Mouse (Mus musculus) c-Kit-negative CD71-positive TER-119-positive erythroid progenitor cells, embryonic 14.5 days (primary cell): Measurements from ENCODE around the gene Gm14085.
"Not testable (repeated sequence)": the region's sequence is repeated elsewhere in the genome, so short reads cannot be mapped to it uniquely, and the experiment has no call there.

ENCODE experiments used
- DNase-seq: peaks from one replicate; pipeline ENCODE4 v3.0.0-alpha.2; 2013; ENCODE audit warnings: low read depth, low spot score

The Gm14085 gene

DNA sequence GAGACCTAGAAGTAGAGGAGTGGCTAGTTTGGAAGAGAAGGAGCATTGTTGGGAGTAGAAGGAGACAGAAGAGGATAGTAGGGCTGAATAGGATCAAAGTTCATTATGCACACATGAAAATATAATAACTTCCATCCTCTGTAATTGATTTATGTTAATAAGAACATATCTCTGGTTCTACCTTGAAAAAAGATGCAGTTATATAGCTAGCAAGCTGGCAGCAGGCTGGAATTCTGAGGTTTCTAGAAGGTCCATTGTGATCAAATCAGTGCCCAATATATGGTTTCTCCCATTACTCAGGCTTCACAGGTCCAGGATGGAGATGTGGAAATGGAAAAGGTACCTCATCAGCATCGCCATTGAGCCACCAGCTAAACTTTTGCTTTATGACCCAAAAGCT lies at the start of gene Gm14085:
Gene Gm14085, plus strand, starts transcription at position 301 of the 400 bp plus-strand sequence.
- no peak for DNase-seq

DNA sequence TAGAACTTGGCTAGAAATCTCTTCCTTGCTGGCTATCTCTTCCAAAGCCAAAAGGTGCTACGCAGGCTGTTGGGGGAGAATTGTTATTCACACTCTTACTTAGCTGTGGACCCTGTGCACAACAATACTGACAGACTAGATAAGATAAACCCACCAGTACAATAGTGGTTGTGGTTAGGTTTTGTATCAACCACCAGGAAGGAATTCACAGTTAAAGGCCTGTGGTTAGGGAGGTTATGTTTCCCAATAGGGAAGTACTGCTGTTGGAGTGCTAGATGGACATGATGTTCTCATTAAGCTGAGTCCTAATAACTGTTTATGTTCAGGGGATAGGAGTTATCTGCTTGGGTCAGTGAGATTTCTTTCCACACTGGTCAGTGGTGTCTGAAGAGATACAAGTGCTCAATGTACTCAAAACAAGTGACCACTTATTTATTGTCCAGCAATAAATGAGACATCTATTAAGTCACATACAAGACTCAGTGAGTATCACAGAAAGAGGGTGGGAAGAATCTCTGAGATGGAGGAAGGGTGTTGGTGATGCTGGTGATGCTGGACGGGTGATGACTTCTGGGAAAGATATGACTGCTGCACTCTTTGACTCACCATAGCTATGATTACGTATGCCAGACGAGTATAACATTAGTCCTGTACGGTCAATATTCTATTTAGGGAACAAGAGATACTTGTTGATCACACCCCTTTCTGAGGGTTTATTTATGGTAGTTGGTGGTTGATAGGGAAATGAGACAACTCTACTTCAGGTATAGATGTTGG lies 45.8 kb upstream of the Gm14085 start:
- DNase-seq: not testable (repeated sequence)

DNA sequence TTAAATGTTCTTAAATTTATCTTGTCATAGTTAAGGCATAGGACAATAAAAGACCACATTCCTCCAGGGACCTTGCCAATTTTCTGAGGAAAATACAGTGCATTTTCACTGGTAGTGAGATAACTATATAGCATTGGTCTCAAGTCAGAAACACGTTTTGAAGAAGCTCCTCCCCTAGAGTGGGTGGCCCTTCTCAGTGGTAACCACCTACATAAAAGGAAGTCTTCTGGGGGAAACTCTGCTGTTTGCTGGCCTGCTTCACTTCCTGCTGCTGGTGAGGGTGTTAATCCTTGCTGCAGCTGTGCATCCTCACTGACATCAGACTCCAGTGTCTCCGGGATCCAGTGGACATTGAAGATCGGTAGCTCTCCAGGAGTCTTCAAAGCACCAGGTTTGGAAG lies 44.2 kb upstream of the Gm14085 start:
- DNase-seq: not testable (repeated sequence)

DNA sequence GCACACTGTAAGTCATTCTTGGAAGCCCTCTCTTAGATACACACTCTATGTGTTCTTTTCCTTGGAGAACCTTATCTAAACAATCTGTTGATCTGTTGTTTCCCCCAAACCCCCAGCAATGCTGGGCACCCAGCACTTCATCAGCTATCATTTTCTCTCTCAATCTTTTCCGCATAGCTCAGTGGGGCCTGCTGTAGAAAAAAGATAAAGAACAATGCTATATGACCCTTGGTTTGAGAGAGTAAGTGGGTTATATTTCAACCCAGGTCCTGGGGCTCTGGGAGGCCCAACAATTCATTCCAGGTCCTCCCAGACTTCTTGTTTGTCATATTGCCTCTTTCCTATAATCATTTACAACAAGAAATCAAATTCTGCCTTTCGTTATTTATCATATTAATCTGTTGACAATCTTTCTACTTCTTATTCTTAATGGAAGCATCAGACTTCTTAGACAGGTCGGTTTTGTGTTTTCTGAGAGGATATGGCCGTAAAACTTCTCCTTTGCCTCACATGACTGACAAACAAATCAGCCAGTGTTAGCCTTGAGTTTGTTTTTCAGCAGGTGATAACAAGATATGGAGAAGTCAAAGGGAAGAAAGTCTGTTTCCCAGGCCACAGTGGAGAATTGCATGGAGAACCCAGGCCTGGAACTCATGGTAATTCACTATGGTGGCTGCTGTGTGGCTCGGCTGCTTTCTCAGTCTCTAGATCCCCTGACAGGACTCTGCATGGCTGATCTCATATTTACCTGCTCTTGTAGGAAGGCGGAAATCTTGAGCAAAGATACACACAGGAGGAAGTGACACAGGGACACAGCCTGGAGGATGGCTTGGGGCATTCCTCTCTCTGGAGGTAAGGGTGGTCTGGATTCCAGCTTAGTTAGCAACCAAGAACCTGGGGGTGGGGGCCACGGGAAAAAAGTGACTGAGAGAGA lies 43.5 kb upstream of the Gm14085 start:
- DNase-seq: no peak

DNA sequence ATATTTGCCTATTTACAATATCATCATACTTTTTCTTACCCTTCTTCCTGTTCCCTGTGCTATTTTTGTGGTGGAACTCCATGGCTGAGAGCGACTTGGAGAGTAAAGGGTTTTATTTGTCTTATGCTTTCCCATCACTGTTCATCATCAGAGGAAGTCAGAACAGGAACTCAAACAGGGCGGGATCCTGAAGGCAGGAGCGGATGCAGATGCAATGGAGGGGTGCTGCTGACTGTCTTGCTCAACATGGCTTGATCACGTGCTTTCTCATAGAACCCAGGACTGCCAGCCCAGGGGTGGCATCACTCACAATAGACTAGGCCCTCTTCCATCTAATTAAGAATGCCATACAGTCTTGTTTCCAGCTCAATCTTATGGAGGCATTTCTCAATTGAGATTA lies 34.4 kb upstream of the Gm14085 start:
- no peak for DNase-seq

DNA sequence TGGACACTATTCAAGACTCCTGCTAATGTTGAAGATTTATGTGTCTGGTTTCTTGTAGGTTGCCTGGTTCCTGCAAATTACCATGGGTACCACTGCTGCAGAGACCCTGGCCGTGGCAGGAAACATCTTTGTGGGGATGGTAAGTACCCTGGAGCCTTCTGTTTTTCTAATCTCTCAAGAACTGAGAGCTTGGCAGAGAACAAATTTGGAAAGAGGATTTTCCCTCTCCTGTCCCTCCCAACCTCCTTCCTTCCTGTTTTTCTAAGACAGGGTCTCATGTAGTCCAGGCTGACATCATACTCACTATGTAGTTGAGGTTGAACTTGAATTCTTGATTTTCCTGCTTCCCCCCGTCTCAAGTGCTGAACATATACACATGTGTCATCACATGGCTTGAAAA lies 32.3 kb upstream of the Gm14085 start:
- no peak for DNase-seq

DNA sequence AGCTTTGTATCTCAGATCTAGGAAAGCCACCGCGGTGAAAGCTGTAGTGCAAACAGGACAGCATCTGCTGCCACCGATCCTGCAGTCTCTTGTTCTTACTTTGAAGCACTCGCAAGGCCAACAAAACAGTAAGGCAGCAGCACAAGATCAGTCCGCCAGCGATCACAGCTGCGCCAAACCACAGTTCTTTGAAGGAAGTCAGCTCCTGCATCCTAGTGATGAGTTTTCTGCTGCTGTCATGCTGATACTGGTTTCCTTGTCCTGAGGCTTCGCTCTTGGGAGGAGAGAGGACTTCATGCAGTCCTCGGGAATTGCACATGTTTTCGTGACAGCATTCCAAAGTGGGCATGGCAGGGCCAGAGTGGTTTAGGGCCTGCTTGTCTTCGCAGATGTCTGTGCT lies 17.8 kb upstream of the Gm14085 start:
- no peak for DNase-seq

DNA sequence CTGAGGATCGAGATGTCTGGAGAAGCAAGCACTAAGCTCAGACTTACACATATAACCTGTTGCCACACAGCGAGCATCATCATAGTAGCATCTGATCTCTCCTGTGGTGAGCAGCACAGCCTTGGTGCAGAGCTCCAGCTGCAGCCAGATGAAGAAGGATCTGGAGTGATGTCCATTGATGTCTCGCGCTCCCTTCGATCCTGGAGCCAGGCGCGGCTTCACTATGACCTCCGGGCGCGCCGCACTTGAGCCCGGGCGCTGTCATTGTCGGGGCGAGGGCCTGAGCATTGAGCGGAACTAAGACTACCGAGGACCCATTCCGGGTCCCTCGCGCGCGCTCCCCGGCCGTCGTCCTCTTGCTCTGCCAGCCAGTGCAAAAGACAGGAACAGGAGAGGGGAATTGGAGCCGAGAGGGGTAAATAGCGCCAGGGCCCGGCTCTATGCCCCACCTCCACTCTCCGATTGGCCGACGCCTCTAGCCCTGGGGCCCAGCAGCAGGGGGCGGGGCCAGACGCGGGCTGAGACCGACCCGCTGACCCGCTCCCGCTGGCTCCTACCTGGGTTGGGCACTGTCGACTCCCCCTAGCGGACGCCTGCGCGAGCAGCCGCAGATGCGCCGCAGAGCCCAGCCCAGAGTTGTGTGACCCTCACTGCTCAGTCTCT lies 17.3 kb upstream of the Gm14085 start:
- peak; percentile 56 for DNase-seq

DNA sequence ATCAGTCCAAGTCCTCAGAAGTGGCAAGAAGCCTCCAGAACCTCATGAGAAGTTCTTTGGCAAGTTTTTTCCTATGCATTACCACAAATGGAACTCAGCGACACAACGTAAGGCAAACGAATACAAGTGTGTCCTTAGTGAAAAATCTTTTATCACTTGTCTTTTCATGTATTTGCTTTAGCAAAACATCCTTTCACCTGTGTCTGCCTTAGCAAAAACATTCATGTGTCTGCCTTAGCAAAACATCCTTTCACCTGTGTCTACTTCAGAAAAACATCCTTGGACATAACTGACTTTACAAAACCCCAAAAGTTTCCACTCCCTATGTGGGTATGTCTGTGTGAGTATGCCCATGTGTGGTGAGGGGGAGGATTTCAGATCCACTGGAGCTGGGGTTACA lies 15.5 kb upstream of the Gm14085 start:
- DNase-seq: no peak

DNA sequence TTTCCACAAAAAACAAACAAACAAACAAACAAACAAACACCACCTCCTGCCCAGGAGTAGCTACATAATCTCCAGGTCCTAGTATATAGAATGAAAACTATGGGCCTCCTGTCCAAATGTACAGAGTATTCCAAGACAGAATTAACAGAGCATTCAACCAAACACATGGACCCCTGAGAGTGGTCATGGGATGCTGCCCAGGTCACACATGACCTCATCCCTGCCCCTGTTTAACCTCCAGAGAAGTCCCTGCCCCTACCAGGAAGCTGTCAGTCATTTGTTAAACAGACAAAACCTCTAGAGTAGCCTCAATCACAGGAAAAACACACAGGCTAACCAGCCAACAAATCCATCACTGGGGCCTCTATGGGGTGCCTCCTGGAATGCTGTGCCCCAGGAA lies 8.2 kb upstream of the Gm14085 start:
- no peak for DNase-seq

DNA sequence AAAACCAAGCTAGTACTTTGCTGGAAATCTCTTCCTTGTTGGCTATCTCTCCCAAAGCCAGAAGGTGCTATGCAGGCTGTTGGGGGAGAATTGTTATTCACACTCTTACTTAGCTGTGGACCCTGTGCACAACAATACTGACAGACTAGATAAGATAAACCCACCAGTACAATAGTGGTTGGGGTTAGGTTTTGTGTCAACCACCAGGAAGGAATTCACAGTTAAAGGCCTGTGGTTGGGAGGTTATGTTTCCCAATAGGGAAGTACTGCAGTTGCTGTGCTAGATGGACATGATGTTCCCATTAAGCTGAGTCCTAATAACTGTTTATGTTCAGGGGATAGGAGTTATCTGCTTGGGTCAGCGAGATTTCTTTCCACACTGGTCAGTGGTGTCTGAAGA lies 954 bp upstream of the Gm14085 start:
- DNase-seq: not testable (repeated sequence)

DNA sequence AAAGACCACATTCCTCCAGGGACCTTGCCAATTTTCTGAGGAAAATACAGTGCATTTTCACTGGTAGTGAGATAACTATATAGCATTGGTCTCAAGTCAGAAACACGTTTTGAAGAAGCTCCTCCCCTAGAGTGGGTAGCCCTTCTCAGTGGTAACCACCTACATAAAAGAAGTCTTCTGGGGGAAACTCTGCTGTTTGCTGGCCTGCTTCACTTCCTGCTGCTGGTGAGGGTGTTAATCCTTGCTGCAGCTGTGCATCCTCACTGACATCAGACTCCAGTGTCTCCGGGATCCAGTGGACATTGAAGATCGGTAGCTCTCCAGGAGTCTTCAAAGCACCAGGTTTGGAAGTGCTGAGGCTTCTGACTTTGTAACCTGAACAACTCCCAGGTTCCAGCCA lies 913 bp downstream of the Gm14085 start:
- DNase-seq: not testable (repeated sequence)

DNA sequence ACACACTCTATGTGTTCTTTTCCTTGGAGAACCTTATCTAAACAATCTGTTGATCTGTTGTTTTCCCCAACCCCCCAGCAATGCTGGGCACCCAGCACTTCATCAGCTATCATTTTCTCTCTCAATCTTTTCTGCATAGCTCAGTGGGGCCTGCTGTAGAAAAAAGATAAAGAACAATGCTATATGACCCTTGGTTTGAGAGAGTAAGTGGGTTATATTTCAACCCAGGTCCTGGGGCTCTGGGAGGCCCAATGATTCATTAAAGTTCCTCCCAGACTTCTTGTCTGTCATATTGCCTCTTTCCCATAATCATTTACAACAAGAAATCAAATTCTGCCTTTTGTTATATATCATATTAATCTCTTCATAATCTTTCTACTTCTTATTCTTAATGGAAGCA lies 1.4 kb downstream of the Gm14085 start:
- not testable (repeated sequence) for DNase-seq

DNA sequence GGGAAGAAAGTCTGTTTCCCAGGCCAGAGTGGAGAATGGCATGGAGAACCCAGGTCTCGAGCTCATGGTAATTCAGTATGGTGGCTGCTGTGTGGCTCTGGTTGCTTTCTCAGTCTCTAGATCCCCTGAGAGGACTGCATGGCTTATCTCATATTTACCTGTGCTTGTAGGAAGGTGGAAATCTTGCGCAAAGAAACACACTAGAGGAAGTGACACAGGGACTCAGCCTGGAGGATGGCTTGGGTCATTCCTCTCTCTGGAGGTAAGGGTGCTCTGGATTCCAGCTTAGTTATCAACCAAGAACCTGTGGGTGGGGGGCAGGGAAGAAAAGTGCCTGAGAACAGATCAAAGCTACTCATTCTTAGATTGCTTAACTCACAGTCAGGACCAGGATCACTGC lies 1.9 kb downstream of the Gm14085 start:
- no peak for DNase-seq

DNA sequence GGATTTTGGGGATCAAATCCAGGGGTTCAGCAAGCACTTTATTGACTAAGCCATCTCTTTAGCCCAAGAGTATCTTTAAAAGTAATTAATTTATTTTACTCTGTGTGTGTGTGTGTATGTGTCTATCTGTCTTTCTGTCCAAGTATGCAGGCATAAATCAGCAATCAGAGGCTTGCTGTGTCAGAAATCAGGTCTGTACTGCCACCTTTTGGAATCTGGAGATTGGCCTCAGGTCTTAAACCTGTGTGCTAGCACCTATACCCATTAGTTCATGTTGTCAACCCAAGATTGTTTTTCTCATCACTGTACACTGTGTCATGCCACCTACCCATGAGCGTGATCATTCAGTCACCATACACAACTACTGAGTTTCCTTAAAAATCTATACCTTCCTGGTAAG lies 45.0 kb downstream of the Gm14085 start:
- DNase-seq: not testable (repeated sequence)

DNA sequence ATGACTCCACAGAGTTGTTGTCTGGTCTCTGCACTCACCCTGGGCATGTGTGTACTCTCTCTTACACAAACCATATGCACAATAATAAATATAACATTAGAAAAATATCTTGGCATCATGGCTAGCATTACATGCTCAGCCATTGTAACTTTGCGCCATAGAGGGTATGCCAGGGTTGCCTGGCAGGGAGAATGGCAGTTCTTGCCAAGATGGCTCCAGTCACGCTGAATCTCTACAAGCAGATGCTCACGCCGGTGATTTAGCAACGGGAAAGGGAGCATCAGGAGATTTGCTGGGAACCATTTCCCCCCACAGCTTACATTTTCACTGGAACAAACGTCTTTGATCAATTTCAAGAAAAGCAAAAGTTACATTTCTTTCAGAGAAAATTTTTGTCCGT lies 46.5 kb downstream of the Gm14085 start:
- DNase-seq: no peak

DNA sequence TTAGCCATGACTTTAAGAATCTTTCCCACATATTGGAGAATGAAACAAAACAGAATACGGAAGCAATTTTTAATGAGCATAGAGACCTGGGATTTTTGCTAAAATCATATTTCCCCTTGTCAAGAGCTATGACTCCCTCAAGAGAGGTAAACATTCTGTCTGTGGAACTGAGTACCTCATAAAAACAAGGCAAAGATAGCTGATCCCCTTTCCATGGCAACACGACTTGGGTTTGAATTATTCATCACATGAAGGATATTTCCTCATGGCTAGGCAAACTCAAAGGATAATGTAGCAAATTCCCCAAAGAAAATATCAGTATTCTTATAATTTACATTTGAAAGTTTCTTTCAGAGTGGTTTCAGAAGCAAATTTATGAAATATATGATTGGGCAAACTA lies 47.0 kb downstream of the Gm14085 start:
- DNase-seq: no peak

DNA sequence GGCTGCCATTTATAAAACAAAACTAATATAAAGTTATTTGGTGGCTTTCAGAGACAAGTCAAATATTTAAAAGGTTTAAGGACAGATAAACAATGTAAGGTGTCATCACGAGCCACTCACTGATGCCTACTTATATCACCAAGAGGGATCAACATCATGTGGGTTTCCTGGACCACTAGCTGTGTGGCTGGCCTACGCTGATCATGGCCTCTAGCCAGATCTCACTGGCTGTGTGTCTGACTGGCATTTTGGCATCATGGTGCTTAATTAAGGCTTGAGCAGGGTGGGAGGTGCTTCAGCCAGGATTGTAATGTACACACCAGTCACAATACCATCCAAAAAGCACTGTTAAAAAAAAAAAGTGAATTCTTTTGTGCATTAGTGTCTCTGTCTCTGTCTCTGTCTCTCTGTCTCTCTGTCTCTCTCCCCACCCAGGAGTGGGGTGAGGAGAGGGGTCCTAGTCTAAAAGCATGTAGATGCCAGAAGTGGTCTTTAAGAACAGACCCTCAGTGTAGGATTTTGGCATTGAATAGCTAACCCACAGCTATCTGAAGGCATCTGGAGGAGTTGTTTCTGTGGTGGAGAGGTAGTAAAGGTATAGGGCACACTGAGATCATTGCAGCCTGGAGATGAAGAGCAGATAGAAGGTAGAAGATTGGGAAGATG lies 47.5 kb downstream of the Gm14085 start:
- no peak for DNase-seq

DNA sequence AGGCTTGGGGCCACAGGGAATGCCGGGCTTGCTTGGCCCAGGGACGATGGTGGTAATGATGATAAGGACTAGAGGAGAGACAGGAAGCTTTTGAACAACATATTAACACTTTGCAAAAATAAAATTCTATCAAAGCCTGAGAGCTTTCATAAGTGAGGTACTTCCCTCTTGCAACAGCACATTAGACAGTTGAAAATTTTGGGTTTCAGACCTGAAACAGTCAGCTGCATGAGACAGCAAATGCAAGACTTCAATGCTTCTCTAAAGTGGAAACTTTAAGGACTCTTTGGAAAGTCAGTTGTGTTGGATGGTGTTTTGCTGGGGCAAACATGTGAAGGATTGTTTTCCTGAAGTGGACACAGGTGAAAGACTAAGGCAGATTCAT lies 48.1 kb downstream of the Gm14085 start:
- DNase-seq: no peak

DNA sequence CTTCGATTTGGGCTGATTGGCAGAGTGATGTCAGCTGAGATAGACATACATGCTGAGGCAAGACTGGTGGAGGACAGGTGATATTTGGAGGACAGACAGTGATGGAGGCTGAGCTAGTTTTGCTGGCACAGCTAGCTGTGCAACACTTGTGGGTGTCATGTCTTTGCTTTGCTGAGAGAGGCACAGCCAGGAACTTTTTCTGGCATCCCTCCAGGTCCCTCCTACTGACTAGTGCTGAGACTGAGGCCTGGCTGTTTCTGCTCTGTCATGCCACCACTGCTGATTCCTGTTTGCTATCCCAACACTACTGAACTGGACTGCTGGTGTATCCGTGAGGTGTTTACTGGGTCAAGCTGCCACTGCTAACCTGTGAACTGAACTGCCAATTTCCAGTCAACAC lies 48.6 kb downstream of the Gm14085 start:
- DNase-seq: no peak

DNA sequence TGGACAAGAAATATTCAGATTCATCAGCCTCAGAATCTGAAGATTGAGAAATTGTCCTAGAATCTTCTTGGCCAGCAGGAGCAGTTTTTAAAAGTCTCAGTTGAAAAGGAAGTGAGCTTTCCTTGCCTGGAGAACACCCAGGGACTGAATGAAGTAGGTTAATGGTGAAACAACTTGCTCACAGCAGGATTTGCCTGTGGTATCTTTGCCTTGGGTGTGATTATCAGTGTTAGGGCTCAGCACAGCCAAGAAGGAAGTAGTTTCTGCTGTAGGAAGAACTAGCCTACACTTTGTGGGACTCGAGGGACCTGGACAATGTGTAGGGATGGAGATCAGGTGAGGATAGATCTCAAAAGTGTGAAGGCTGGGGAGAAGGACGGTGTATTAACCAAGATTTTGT lies 49.9 kb downstream of the Gm14085 start:
- no peak for DNase-seq

DNA sequence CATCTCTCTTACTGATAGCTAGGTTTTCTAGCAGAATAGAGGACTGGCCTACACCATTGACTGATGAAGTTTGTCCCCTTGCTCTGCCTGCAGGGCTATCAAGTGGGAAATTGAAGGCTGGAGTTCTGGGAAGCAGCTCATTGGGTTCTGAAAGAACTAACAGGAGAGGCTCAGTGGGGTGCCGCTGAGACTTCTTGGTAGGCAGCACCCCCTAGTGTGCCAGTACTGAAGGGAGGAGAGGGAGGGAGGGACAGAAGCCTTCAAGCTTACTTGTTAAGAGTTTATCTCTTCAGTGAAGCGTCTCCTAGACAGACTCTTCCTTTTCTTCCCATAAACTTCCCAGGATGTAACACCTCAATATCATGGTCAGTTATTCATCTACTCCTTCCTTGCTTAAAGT lies 73.6 kb downstream of the Gm14085 start:
- DNase-seq: no peak
